17 mouse cellular contexts compared by ENCODE assay signal in the genomic region with DNA sequence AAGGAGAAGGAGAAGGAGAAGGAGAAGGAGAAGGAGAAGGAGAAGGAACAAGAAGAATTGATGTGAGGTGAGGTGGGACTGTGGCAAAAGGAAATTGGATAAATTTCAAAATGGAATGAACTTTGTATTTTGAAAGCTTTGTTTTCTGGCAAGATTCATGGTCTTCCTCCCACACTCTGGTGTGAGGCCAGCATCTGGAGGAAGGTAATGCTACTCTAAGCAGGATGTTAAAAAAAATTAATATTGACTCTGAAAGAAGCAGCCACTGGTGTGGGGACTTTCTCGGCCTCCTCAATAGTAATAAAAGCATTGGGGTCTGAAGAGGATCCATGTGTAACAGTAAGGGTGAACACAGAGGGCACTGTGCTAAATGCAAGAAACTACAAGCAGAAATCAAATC.
"Had no signal": no experiment of that assay in that cellular context is flagged by ENCODE, and none has a peak within 500 bp of the region (broad histone marks: within the 10 kb centered on the region; RNA-seq: fewer than 3 reads in every experiment).

No protein-coding gene starts in this region.

- H3K9ac ChIP-seq: liver, embryonic 13.5 days; midbrain, embryonic 12.5 days; midbrain, embryonic 15.5 days; neural tube, embryonic 12.5 days; neural tube, embryonic 15.5 days had no signal

- H3K4me1 ChIP-seq: liver, embryonic 13.5 days had no signal

- H3K4me3 ChIP-seq: left cerebral cortex, adult 2 months; liver, embryonic 13.5 days; midbrain, embryonic 12.5 days; midbrain, embryonic 15.5 days; neural tube, embryonic 12.5 days; neural tube, embryonic 15.5 days had no signal

- H3K36me3 ChIP-seq: liver, embryonic 13.5 days; midbrain, embryonic 12.5 days; midbrain, embryonic 15.5 days; neural tube, embryonic 12.5 days; neural tube, embryonic 15.5 days had no signal

- H3K9me3 ChIP-seq: liver, embryonic 13.5 days; midbrain, embryonic 12.5 days; midbrain, embryonic 15.5 days; neural tube, embryonic 12.5 days; neural tube, embryonic 15.5 days had no signal

- H3K4me2 ChIP-seq: liver, embryonic 13.5 days; midbrain, embryonic 12.5 days; midbrain, embryonic 15.5 days; neural tube, embryonic 12.5 days; neural tube, embryonic 15.5 days had no signal

- H3K27ac ChIP-seq: left cerebral cortex, adult 2 months; liver, embryonic 13.5 days; macrophage; midbrain, embryonic 12.5 days; midbrain, embryonic 15.5 days; neural tube, embryonic 12.5 days; neural tube, embryonic 15.5 days; stomach, postnatal 0 days had no signal

- DNase-seq: kidney, postnatal 25 days; layer of hippocampus, postnatal 36 days; liver, embryonic 13.5 days; lung, adult 2 months; right cerebral cortex, adult 18-20 months; right cerebral cortex, postnatal 14 days; right cerebral cortex, postnatal 4 days; thymus, adult 2 months; thymus, postnatal 14 days; thymus, postnatal 4 days had no signal

- H3K27me3 ChIP-seq: liver, embryonic 13.5 days; midbrain, embryonic 12.5 days; midbrain, embryonic 15.5 days; neural tube, embryonic 12.5 days; neural tube, embryonic 15.5 days had no signal
